Comparison of ENCODE assay signal across 18 mouse cellular contexts in genomic region chr6:125101444-125101843, GRCm38 (mm10).
"Had no signal": no experiment of that assay in that cellular context is flagged by ENCODE, and none has a peak within 500 bp of the region (broad histone marks: within the 10 kb centered on the region; RNA-seq: fewer than 3 reads in every experiment).

No protein-coding gene starts in this region.

- ATAC-seq: intestine, postnatal 0 days; liver, embryonic 12.5 days; lung, postnatal 0 days had no signal

- DNase-seq: kidney, adult 8-10 months; kidney, postnatal 10 days; kidney, postnatal 36 days; layer of hippocampus, postnatal 36 days; liver; lung, embryonic 14.5 days; midbrain, embryonic 14.5 days; right cerebral cortex, adult 18-20 months; right cerebral cortex, postnatal 14 days; right cerebral cortex, postnatal 4 days had no signal

- H3K9ac ChIP-seq: kidney, embryonic 15.5 days; limb, embryonic 13.5 days; liver, embryonic 12.5 days; lung, embryonic 14.5 days; stomach, embryonic 15.5 days had no signal

- H3K4me2 ChIP-seq: kidney, embryonic 15.5 days; limb, embryonic 13.5 days; liver, embryonic 12.5 days; lung, embryonic 14.5 days; stomach, embryonic 15.5 days had no signal

- H3K27me3 ChIP-seq: kidney, embryonic 15.5 days; limb, embryonic 13.5 days; liver, embryonic 12.5 days; stomach, embryonic 15.5 days had no signal

- H3K4me3 ChIP-seq: kidney, embryonic 15.5 days; left cerebral cortex, adult 2 months; limb, embryonic 13.5 days; liver, embryonic 12.5 days; stomach, embryonic 15.5 days had no signal

- H3K9me3 ChIP-seq: kidney, embryonic 15.5 days; limb, embryonic 13.5 days; liver, embryonic 12.5 days; stomach, embryonic 15.5 days had no signal

- H3K27ac ChIP-seq: kidney, embryonic 15.5 days; limb, embryonic 13.5 days; liver, embryonic 12.5 days; macrophage; stomach, embryonic 15.5 days had no signal
